8 mouse cellular contexts compared by ENCODE assay signal in genomic region chrX:99043275-99043674, GRCm38 (mm10). TPM values are rescaled to one million over a fixed set of nuclear protein-coding genes. Genes with fewer than 3 reads are reported as not detected.
A peak's percentile ranks its signal among the peaks of the same experiment; 100 is the strongest.
DNase-seq lines count a peak whose midpoint lies in the region; ATAC-seq and TF ChIP-seq lines count a peak whose summit lies in the region.

No protein-coding gene starts in this region.

- in situ Hi-C loops in ES-E14 (cut with MboI; ENCODE audit: low sequenced_read_pairs in 2 of 2, unreplicated experiment in 2 of 2), result no loop called here

- H3K4me3 ChIP-seq in heart, adult 2 months, result peak overlapping the region; percentile 69
- peak overlapping the region; percentile 82 to 83 for H3K4me3 ChIP-seq in ES-E14 (ENCODE audit: insufficient read depth in 1 of 2, low read depth in 1 of 2, low read length in 2 of 2, poor library complexity in 1 of 2, severe bottlenecking in 1 of 2)
- H3K4me3 ChIP-seq in hindbrain, embryonic 11.5 days (ENCODE audit: low read depth, low read length), result 0 out of 2 replicates have a peak overlapping the region, but pooled peaks have one; percentile 37

- no peaks in the 10 kb centered on the region for H3K27me3 ChIP-seq in heart, adult 2 months (ENCODE audit: control insufficient read depth, insufficient read depth, low read length)
- H3K27me3 ChIP-seq in hindbrain, embryonic 11.5 days (ENCODE audit: control insufficient read depth, insufficient read depth, low read length), result peaks cover 11% of the 10 kb centered on the region

- peak overlapping the region; percentile 61; the same call in 1 of the 2 replicates for H3K4me2 ChIP-seq in hindbrain, embryonic 11.5 days (replicated peaks; ENCODE audit: low read depth, low read length)

- peaks cover 13% of the 10 kb centered on the region for H3K4me1 ChIP-seq in heart, adult 2 months (ENCODE audit: control insufficient read depth, insufficient read depth, low read length)
- H3K4me1 ChIP-seq in ES-E14 (ENCODE audit: control insufficient read depth in 2 of 2, insufficient read depth in 2 of 2, low read length in 2 of 2, poor library complexity in 1 of 2), result peaks cover 0 to under 1% of the 10 kb centered on the region in 2 experiments; a peak in 2 of 4 replicates
- H3K4me1 ChIP-seq in hindbrain, embryonic 11.5 days (replicated peaks; ENCODE audit: control insufficient read depth, insufficient read depth, low read length), result no peaks in the 10 kb centered on the region

- TF ChIP-seq EP300 in heart, adult 2 months (IDR thresholded peaks at IDR 0.05; ENCODE audit: insufficient read depth, low read depth, low read length), result no peak

- H3K9ac ChIP-seq in heart, adult 2 months (ENCODE audit: low read depth, low read length), result peak overlapping the region; percentile 82
- H3K9ac ChIP-seq in ES-E14 (ENCODE audit: insufficient read depth, low read depth, low read length, poor library complexity, severe bottlenecking), result peak overlapping the region; percentile 75; the same call in 1 of the 2 replicates
- H3K9ac ChIP-seq in hindbrain, embryonic 11.5 days (ENCODE audit: low read depth, low read length), result no peak overlapping the region

- no peaks in the 10 kb centered on the region for H3K9me3 ChIP-seq in ES-E14 (ENCODE audit: control insufficient read depth, insufficient read depth, low read depth, low read length)
- H3K9me3 ChIP-seq in hindbrain, embryonic 11.5 days (ENCODE audit: control insufficient read depth, low read length), result no peaks in the 10 kb centered on the region

- 30% methylated on average over 6 of the region's 6 CpGs for WGBS in heart, adult 2 months
- WGBS in hindbrain, embryonic 11.5 days, result 40% methylated on average over 6 of the region's 6 CpGs

- no peak for DNase-seq in heart, adult 2 months
- no peak for DNase-seq in heart, adult 9 months (ENCODE audit: low spot score in 2 of 2)
- no peak for DNase-seq in ES-E14 (ENCODE audit: low read depth, low spot score)
- no peak for DNase-seq in hindbrain, embryonic 11.5 days (ENCODE audit: low spot score)
- DNase-seq in right cerebral cortex, adult 2 months (ENCODE audit: low spot score in 2 of 2), result no peak
- no peak for DNase-seq in right cerebral cortex, postnatal 25 days
- no peak for DNase-seq in thymus, postnatal 36 days

- no peak for ATAC-seq in hindbrain, embryonic 11.5 days (ENCODE audit: low FRiP score)
- 0 out of 2 replicates have a peak, but pooled peaks have one; percentile 11 for ATAC-seq in megakaryocyte, adult 5-6 weeks (ENCODE audit: poor library complexity, severe bottlenecking)

- no peaks in the 10 kb centered on the region; the same call in 1 of the 2 replicates for H3K79me2 ChIP-seq in heart, adult 2 months (replicated peaks; ENCODE audit: control insufficient read depth, insufficient read depth, low read length)

- intact Hi-C loops in heart, adult 2 months (cut with DNase I), result loop anchor here (5.0 kb wide), 1 partner anchor 51 kb away; no protein-coding TSS in a partner anchor

- peaks cover 7% of the 10 kb centered on the region for H3K36me3 ChIP-seq in heart, adult 2 months (ENCODE audit: control insufficient read depth, insufficient read depth, low read length)
- no peaks in the 10 kb centered on the region for H3K36me3 ChIP-seq in ES-E14 (ENCODE audit: control insufficient read depth, insufficient read depth, low read length, poor library complexity, severe bottlenecking)
- H3K36me3 ChIP-seq in hindbrain, embryonic 11.5 days (ENCODE audit: control insufficient read depth, insufficient read depth, low read length), result no peaks in the 10 kb centered on the region

- TF ChIP-seq POLR2A in heart, adult 2 months (IDR thresholded peaks at IDR 0.05; ENCODE audit: insufficient read depth, low read depth, low read length), result no peak

- H3K27ac ChIP-seq in heart, adult 2 months, result peak overlapping the region; percentile 90
- no peak overlapping the region for H3K27ac ChIP-seq in ES-E14 (ENCODE audit: insufficient read depth, low read depth, low read length, poor library complexity, severe bottlenecking)
- H3K27ac ChIP-seq in hindbrain, embryonic 11.5 days (ENCODE audit: low read depth, low read length), result no peak overlapping the region

- no peak for TF ChIP-seq CTCF in heart, adult 2 months (IDR thresholded peaks at IDR 0.05)

TF ChIP-seq in ES-E14, 5 proteins besides CTCF, POLR2A, EP300 and RAD21:
- no peak for TF ChIP-seq ZC3H11A (IDR thresholded peaks at IDR 0.05; ENCODE audit: borderline replicate concordance, low read depth, low read length)
TF ChIP-seq in ES-E14: peak in this region for 0.

RNA-seq across cellular contexts. Expression of gene Stard8, which starts 40.2 kb away (rescaled TPM):
- total RNA-seq in heart, adult 2 months (2021), result 10 to 100 TPM; 29.2 to 32.3 TPM
- 36.2 and 50.3 TPM in 2 replicates for polyA plus RNA-seq in heart, adult 2 months (2012; rRNA removed)
- 4.3 and 7.8 TPM in 2 replicates for total RNA-seq in ES-E14 (2012; rRNA removed)
- 8.8 and 10.1 TPM in 2 replicates for polyA plus RNA-seq in hindbrain, embryonic 11.5 days (2014; fragmentation: Nextera tagmentation; extraction: Ambion mirVana)
- 11.5 and 12.4 TPM in 2 replicates for total RNA-seq in megakaryocyte, adult 5-6 weeks (2015)
- total RNA-seq in megakaryocyte, adult 5-6 weeks (2017), result 24.3 and 25.8 TPM in 2 replicates
